Mouse (Mus musculus): ENCODE measurements around the gene Tmtc2. TPM values are rescaled to one million over a fixed set of nuclear protein-coding genes. Genes with fewer than 3 reads are reported as not detected.

The Tmtc2 gene
- total RNA-seq, 2 experiments from 2014 or later = 0.97 to 2.1 TPM

DNA sequence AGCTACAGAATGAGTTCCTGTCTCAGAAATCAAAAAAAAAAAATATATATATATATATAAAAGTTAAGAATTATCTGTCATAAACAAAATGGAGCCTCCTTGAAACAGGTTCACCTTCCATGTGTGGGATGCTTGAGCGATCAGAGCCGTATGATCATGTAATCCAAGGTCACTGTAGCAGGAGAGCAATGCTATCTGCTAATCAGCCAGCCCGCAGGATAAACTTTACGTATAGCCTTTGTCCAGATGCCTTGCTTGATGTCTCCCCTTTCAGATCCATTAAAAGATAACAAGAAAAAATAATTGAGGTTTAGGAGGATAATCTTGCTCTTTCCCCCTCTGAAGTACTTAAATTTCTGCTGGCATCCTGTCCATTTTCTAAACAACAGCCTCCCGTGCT is 374.7 kb downstream of the Tmtc2 start:
- DNase-seq = no peak
- Histone ChIP-seq H3K4me3 (no peak overlapping the region), H3K27ac (no peak overlapping the region)
- intact Hi-C loops (cut with DNase I) = no loop called here
- TF ChIP-seq CTCF (IDR thresholded peaks at IDR 0.05) = no peak

DNA sequence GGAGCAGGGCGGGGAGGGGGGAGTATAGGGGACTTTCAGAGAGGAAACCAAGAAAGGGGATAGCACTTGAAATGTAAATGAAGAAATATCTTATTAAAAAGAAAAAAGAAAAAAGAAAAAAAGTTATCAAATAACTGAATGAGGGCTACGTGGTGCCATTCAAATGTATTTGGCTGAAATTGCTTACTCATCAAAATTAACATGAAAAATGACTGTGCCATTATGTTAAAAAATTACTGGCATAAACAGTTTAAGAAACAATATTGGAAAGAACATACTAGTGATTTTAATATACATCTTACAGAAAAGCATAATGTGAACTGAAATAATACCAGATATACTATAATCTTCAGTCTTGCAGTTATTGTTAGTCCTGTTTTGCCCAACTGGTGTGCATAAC is 378.9 kb downstream of the Tmtc2 start:
- no peak for TF ChIP-seq CTCF (IDR thresholded peaks at IDR 0.05)
- Histone ChIP-seq H3K4me3 (no peak overlapping the region), H3K27ac (no peak overlapping the region)
- no peak for DNase-seq
- intact Hi-C loops (cut with DNase I) = no loop called here

DNA sequence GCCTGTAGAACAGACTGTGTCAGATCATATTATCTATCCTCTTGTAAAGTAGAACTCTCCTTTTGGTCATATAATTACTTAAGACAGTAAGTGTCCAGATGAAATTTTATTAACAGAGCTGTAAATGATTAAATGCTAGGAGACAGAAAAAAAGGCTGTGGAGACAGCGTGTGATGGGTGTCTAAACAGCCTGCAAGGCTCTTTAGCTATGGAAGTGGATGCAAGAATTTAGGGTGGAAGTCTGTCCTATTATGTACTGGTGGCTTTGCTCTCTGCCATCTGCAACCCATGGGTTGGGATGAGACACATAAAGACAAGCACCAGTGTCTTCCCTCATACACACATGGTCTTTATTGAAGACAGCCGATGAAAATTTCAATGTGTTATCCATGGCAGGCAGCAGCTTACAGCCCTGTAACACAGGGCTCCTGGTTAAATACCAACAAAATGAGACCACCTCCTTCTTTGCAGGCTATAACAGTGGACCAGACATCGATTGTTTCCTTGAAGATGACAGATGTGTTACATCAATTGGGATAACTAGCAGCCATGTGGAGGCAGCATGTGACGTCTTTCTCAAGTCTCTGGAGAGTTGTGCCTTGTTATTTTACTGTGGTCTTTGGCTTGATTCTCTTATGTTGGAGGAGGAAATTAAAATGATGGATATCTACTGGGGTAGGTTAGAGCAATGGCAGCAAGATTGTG is 380.3 kb downstream of the Tmtc2 start:
- intact Hi-C loops (cut with DNase I) = no loop called here
- Histone ChIP-seq H3K27ac (no peak overlapping the region), H3K4me3 (no peak overlapping the region)
- no peak for DNase-seq
- TF ChIP-seq CTCF (IDR thresholded peaks at IDR 0.05) = no peak

DNA sequence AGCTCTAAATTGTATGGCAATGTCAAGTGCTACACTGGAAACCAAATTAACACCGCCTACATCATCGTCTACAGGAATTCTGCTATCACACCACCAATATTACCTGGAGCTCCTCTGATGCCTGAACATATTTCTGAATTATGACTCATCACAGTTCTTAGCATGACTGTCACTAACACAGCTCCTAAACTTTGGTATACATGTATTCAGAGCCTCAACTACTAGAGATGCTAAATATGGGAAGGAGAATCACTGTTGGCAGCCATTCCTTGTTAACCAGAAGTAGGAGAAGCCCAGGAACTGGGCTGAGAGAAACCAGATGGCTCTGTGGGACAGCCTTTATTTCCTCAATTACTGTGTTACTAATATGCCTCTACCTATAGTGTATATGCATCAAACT is 382.2 kb downstream of the Tmtc2 start:
- DNase-seq = no peak
- Histone ChIP-seq H3K27ac (no peak overlapping the region), H3K4me3 (no peak overlapping the region)
- no peak for TF ChIP-seq CTCF (IDR thresholded peaks at IDR 0.05)
- intact Hi-C loops (cut with DNase I) = no loop called here

GRCm38 (mm10) chr10:105189746-105190145 is 384.5 kb downstream of the Tmtc2 start:
- TF ChIP-seq CTCF (IDR thresholded peaks at IDR 0.05) = no peak
- no peak overlapping the region for H3K27ac ChIP-seq
- DNase-seq = no peak
- no peak overlapping the region for H3K4me3 ChIP-seq
- intact Hi-C loops (cut with DNase I) = no loop called here

DNA sequence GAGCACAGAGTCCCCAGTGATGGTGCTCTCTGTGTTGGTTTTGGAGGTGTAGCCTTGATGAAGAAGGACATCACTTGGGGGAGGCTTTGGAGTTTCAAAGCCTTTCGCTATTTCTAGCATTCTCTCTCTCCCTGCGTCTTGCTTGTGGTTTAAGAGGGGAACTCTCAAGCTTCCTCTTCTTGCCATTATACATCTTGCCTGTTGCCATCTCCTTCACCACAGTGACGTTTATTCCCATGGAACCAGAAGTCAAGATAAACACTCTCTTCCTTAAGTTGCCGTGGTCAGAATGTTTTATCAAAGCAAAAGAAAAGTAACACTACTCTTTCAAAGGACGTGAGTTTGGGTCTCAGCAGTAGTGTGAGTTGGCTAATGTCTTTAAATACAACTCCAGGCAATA is 387.6 kb downstream of the Tmtc2 start:
- TF ChIP-seq CTCF (IDR thresholded peaks at IDR 0.05) = no peak
- Histone ChIP-seq H3K4me3 (no peak overlapping the region), H3K27ac (no peak overlapping the region)
- no peak for DNase-seq
- intact Hi-C loops (cut with DNase I) = no loop called here

GRCm38 (mm10) chr10:105168443-105169102 is 405.7 kb downstream of the Tmtc2 start:
- intact Hi-C loops (cut with DNase I) = no loop called here
- Histone ChIP-seq H3K27ac (no peak overlapping the region), H3K4me3 (no peak overlapping the region)
- TF ChIP-seq CTCF (IDR thresholded peaks at IDR 0.05) = no peak
- DNase-seq = no peak

GRCm38 (mm10) chr10:105165291-105165690 is 409.0 kb downstream of the Tmtc2 start:
- H3K4me3 ChIP-seq = no peak overlapping the region
- DNase-seq = no peak
- H3K27ac ChIP-seq = no peak overlapping the region
- no peak for TF ChIP-seq CTCF (IDR thresholded peaks at IDR 0.05)
- intact Hi-C loops (cut with DNase I) = no loop called here

- DNase-seq = no peak
- Histone ChIP-seq H3K4me3 (no peak overlapping the region), H3K27ac (no peak overlapping the region)
- intact Hi-C loops (cut with DNase I) = loop anchor here (10.0 kb wide), 1 partner anchor 421 kb away; the partner anchor contains the start of gene Tmtc2
- TF ChIP-seq CTCF (IDR thresholded peaks at IDR 0.05) = no peak
Observed at GRCm38 (mm10) chr10:105153789-105154188, 420.5 kb downstream of the Tmtc2 start.

GRCm38 (mm10) chr10:105144382-105144781 is 429.9 kb downstream of the Tmtc2 start:
- intact Hi-C loops (cut with DNase I) = no loop called here
- H3K27ac ChIP-seq = no peak overlapping the region
- no peak for TF ChIP-seq CTCF (IDR thresholded peaks at IDR 0.05)
- DNase-seq = no peak
- H3K4me3 ChIP-seq = no peak overlapping the region

- intact Hi-C loops (cut with DNase I) = no loop called here
- TF ChIP-seq CTCF (IDR thresholded peaks at IDR 0.05) = no peak
- no peak overlapping the region for H3K4me3 ChIP-seq
- DNase-seq = no peak
- H3K27ac ChIP-seq = no peak overlapping the region
Observed at GRCm38 (mm10) chr10:105142201-105142600, 432.1 kb downstream of the Tmtc2 start.

All from gastrocnemius, adult 2 months (tissue).